Mouse (Mus musculus): ENCODE data around the gene Vdac1.

DNA sequence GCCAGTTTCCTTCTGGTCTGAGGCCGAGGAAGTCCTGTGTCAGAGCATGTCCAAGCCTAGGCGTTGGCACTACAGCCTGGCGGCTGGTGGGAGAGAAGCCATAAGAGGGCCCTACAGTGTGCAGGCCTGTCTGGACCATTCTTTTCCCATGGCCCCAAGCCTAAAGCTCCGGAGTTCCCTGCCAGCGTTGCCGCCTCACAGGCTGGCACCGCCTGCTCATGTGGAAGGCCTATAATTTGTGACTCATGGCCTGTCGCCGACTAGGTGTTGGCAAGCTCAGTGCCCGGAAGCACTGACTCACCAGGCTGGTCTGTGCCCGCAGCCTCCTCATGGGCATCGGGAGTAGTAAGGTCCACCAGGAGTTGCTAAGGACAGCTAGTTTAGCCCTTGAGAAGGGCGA lies 27.0 kb upstream of the Vdac1 start:
- no peak for TF ChIP-seq CTCF (conservative IDR thresholded peaks at IDR 0.05; ENCODE audit: insufficient read depth, insufficient read length, low read depth, low read length)
- no peak for TF ChIP-seq POLR2A (IDR thresholded peaks at IDR 0.05; ENCODE audit: low read depth, low read length)
